Mouse (Mus musculus): ENCODE results near the gene Dst.

Gene Dst

GRCm38 (mm10) chr1:34184266-34184665, 276.2 kb downstream of the Dst start:
- DNase-seq, result no peak

GRCm38 (mm10) chr1:34186033-34186432, 278.0 kb downstream of the Dst start:
- no peak for DNase-seq

- peak; percentile 24 for DNase-seq
Observed at GRCm38 (mm10) chr1:34187501-34187900, 279.5 kb downstream of the Dst start.

- DNase-seq, result no peak
Observed at GRCm38 (mm10) chr1:34188721-34189236, 280.8 kb downstream of the Dst start.

- no peak for DNase-seq
Observed at GRCm38 (mm10) chr1:34189318-34189717, 281.3 kb downstream of the Dst start.

- DNase-seq, result peak; percentile 52
Observed at GRCm38 (mm10) chr1:34189970-34190369, 281.9 kb downstream of the Dst start.

GRCm38 (mm10) chr1:34192174-34192573, 284.1 kb downstream of the Dst start:
- DNase-seq, result no peak

GRCm38 (mm10) chr1:34200791-34201190, 292.8 kb downstream of the Dst start:
- no peak for DNase-seq

GRCm38 (mm10) chr1:34201483-34201882, 293.5 kb downstream of the Dst start:
- no peak for DNase-seq

- no peak for DNase-seq
Observed at GRCm38 (mm10) chr1:34211704-34212103, 303.7 kb downstream of the Dst start.

- no peak for DNase-seq
Observed at GRCm38 (mm10) chr1:34216456-34216855, 308.4 kb downstream of the Dst start.

- peak; percentile 79 for DNase-seq
Observed at GRCm38 (mm10) chr1:34218323-34218722, 310.3 kb downstream of the Dst start.

- no peak for DNase-seq
Observed at GRCm38 (mm10) chr1:34218801-34219200, 310.8 kb downstream of the Dst start.

GRCm38 (mm10) chr1:34220094-34220601, 312.1 kb downstream of the Dst start:
- DNase-seq, result no peak

- no peak for DNase-seq
Observed at GRCm38 (mm10) chr1:34223866-34224265, 315.8 kb downstream of the Dst start.

- no peak for DNase-seq
Observed at GRCm38 (mm10) chr1:34227676-34228075, 319.7 kb downstream of the Dst start.

GRCm38 (mm10) chr1:34231041-34231440, 323.0 kb downstream of the Dst start:
- no peak for DNase-seq

GRCm38 (mm10) chr1:34236254-34236723, 328.3 kb downstream of the Dst start:
- peak; percentile 39 for DNase-seq

- no peak for DNase-seq
Observed at GRCm38 (mm10) chr1:34237211-34237610, 329.2 kb downstream of the Dst start.

GRCm38 (mm10) chr1:34237689-34238091, 329.7 kb downstream of the Dst start:
- no peak for DNase-seq

- no peak for DNase-seq
Observed at GRCm38 (mm10) chr1:34238231-34238630, 330.2 kb downstream of the Dst start.

GRCm38 (mm10) chr1:34244678-34245077, 336.7 kb downstream of the Dst start:
- DNase-seq, result no peak

- no peak for DNase-seq
Observed at GRCm38 (mm10) chr1:34245951-34246641, 338.1 kb downstream of the Dst start.

- no peak for DNase-seq
Observed at GRCm38 (mm10) chr1:34246642-34246987, 338.6 kb downstream of the Dst start.

- DNase-seq, result peak; percentile 3
Observed at GRCm38 (mm10) chr1:34251137-34251536, 343.1 kb downstream of the Dst start.
